Mouse (Mus musculus) lung, postnatal 14 days (tissue): ENCODE measurements around the gene Ankmy1.

ENCODE experiments used
- DNase-seq: peaks from one replicate; pipeline ENCODE4 v3.0.0; 2021

Gene Ankmy1

GRCm38 (mm10) chr1:92814319-92814718 lies 88.4 kb downstream of the Ankmy1 start:
- DNase-seq = no peak
